Mouse (Mus musculus) heart, postnatal 0 days (tissue): ENCODE measurements around the gene Eif5. TPM values are rescaled to one million over a fixed set of nuclear protein-coding genes. Genes with fewer than 3 reads are reported as not detected.
"Not testable (repeated sequence)": the region's sequence is repeated elsewhere in the genome, so short reads cannot be mapped to it uniquely, and the experiment has no call there.

Source experiments
- ATAC-seq: fragments of 200-750 bp; cut with Nextera tagmentation; 2 replicates; pipeline ENCODE4 v1.8.0; 2017; ENCODE audit warnings: low read depth, moderate number of reproducible peaks, moderate library complexity; ENCODE audit not compliant: insufficient read depth
- DNase-seq: peaks from one replicate; pipeline ENCODE4 v3.0.0-alpha.2; 2016; ENCODE audit warnings: low spot score
- H3K27ac ChIP-seq: fragments of 300-500 bp; sonication (generic); 2 replicates; pipeline ENCODE4 v1.5.1; 2014; ENCODE audit warnings: low read depth, mild to moderate bottlenecking
- H3K27me3 ChIP-seq: fragments of 300-500 bp; sonication (generic); 2 replicates; pipeline ENCODE4 v1.6.1; 2014; ENCODE audit warnings: low read length, mixed read lengths; ENCODE audit not compliant: control insufficient read depth, insufficient read depth
- H3K36me3 ChIP-seq: fragments of 300-500 bp; sonication (generic); replicated peaks from 2 replicates; pipeline ENCODE4 v1.6.1; 2014; ENCODE audit warnings: low read length, mixed read lengths; ENCODE audit not compliant: control insufficient read depth, insufficient read depth
- H3K4me1 ChIP-seq: fragments of 300-500 bp; sonication (generic); 2 replicates; pipeline ENCODE4 v1.6.1; 2014; ENCODE audit warnings: antibody characterized with exemption; ENCODE audit not compliant: control insufficient read depth, insufficient read depth
- H3K4me2 ChIP-seq: fragments of 300-500 bp; sonication (generic); 2 replicates; pipeline ENCODE4 v1.6.1; 2014; ENCODE audit warnings: low read depth, mild to moderate bottlenecking, low read length, moderate library complexity
- H3K4me3 ChIP-seq: fragments of 300-500 bp; sonication (generic); 2 replicates; pipeline ENCODE4 v1.5.1; 2014; ENCODE audit warnings: low read depth, low read length
- H3K9ac ChIP-seq: fragments of 300-500 bp; sonication (generic); replicated peaks from 2 replicates; pipeline ENCODE4 v1.6.1; 2014; ENCODE audit warnings: low read depth, low read length, mixed read lengths
- H3K9me3 ChIP-seq: fragments of 300-500 bp; sonication (generic); replicated peaks from 2 replicates; pipeline ENCODE4 v1.6.1; 2016; ENCODE audit warnings: low read length; ENCODE audit not compliant: control insufficient read depth
- CTCF ChIP-seq: IDR thresholded peaks from 2 replicates; pipeline ENCODE4 v1.5.1; 2016; ENCODE audit warnings: antibody characterized with exemption, control low read depth, low read depth
- EP300 ChIP-seq: IDR thresholded peaks from 2 replicates; pipeline ENCODE4 v1.6.1; 2016; ENCODE audit warnings: antibody characterized with exemption, low read depth
- WGBS: fragments of 180-500 bp; shearing (Covaris S2); extraction: QIAGEN DNeasy Blood & Tissue Kit; methylation state at CpG from one replicate; pipeline ENCODE4 v1.1.7; 2014; 5-methylcytosine and 5-hydroxymethylcytosine counted together
- polyA plus RNA-seq: library from polyadenylated mRNA; unstranded; fragments of >200 nt; fragmentation: Nextera tagmentation; extraction: Ambion mirVana; gene quantifications from 2 replicates; pipeline ENCODE4 v1.2.1, GENCODE M21; 2015
- total RNA-seq: library from RNA; depleted of rRNA; stranded (reverse); fragments of >200 nt; gene quantifications from 2 replicates; pipeline ENCODE4 v1.2.3, GENCODE M21; 2014; ENCODE audit warnings: low replicate concordance

Eif5 gene
- total and polyA plus RNA-seq, 2 experiments from 2014 or later: 153 to 361 TPM

GRCm38 (mm10) chr12:111503063-111503567 lies 34.7 kb upstream of the Eif5 start:
- ATAC-seq (no peak), DNase-seq (no peak)
- Histone ChIP-seq H3K4me2 (no peak overlapping the region), H3K4me3 (no peak overlapping the region), H3K9ac (no peak overlapping the region), H3K27ac (no peak overlapping the region), H3K9me3 (no peaks in the 10 kb centered on the region), H3K27me3 (no peaks in the 10 kb centered on the region), H3K4me1 (no peaks in the 10 kb centered on the region), H3K36me3 (no peaks in the 10 kb centered on the region)
- 64% methylated on average over 12 of the region's 12 CpGs for WGBS
- TF ChIP-seq EP300: no peak
- TF ChIP-seq CTCF: no peak

GRCm38 (mm10) chr12:111503571-111503970 lies 34.2 kb upstream of the Eif5 start:
- Histone ChIP-seq H3K27me3 (no peaks in the 10 kb centered on the region), H3K4me3 (no peak overlapping the region), H3K9me3 (no peaks in the 10 kb centered on the region), H3K27ac (no peak overlapping the region), H3K36me3 (no peaks in the 10 kb centered on the region), H3K4me1 (no peaks in the 10 kb centered on the region), H3K4me2 (no peak overlapping the region), H3K9ac (no peak overlapping the region)
- TF ChIP-seq CTCF (no peak), EP300 (no peak)
- 47% methylated on average over 5 of the region's 5 CpGs for WGBS
- DNase-seq (no peak), ATAC-seq (no peak)

GRCm38 (mm10) chr12:111504904-111505303 lies 32.9 kb upstream of the Eif5 start:
- Histone ChIP-seq H3K36me3 (no peaks in the 10 kb centered on the region), H3K27me3 (no peaks in the 10 kb centered on the region), H3K27ac (no peak overlapping the region), H3K4me2 (no peak overlapping the region), H3K4me3 (no peak overlapping the region), H3K4me1 (no peaks in the 10 kb centered on the region), H3K9ac (no peak overlapping the region), H3K9me3 (no peaks in the 10 kb centered on the region)
- TF ChIP-seq CTCF: peak; percentile 93
- no peak for TF ChIP-seq EP300
- WGBS: 2% methylated on average over 12 of the region's 12 CpGs
- DNase-seq (peak; percentile 86), ATAC-seq (peak; percentile 83)

- Histone ChIP-seq H3K36me3 (no peaks in the 10 kb centered on the region), H3K9ac (no peak overlapping the region), H3K4me3 (no peak overlapping the region), H3K4me1 (no peaks in the 10 kb centered on the region), H3K27ac (no peak overlapping the region), H3K27me3 (no peaks in the 10 kb centered on the region), H3K4me2 (no peak overlapping the region), H3K9me3 (no peaks in the 10 kb centered on the region)
- DNase-seq (no peak), ATAC-seq (no peak)
- WGBS: 56% methylated on average over 5 of the region's 5 CpGs
- TF ChIP-seq EP300 (no peak), CTCF (no peak)
Measured at GRCm38 (mm10) chr12:111507001-111507400, 30.8 kb upstream of the Eif5 start.

- no peak overlapping the region for H3K27ac ChIP-seq
- no peak for DNase-seq
Measured at GRCm38 (mm10) chr12:111507962-111508361, 29.9 kb upstream of the Eif5 start.

GRCm38 (mm10) chr12:111508438-111508837 lies 29.4 kb upstream of the Eif5 start:
- H3K4me1 ChIP-seq, H3K9me3 ChIP-seq, ATAC-seq, H3K27ac ChIP-seq, H3K27me3 ChIP-seq, DNase-seq, H3K4me2 ChIP-seq, H3K4me3 ChIP-seq, H3K9ac ChIP-seq, H3K36me3 ChIP-seq: not testable (repeated sequence)
- WGBS: 79% methylated on average over 3 of the region's 3 CpGs

More at GRCm38 (mm10) chr12:111507962-111508361, 29.9 kb upstream of the Eif5 start:
- ATAC-seq: no peak
- Histone ChIP-seq H3K36me3 (no peaks in the 10 kb centered on the region), H3K4me3 (no peak overlapping the region), H3K4me1 (no peaks in the 10 kb centered on the region), H3K27me3 (no peaks in the 10 kb centered on the region), H3K9me3 (no peaks in the 10 kb centered on the region), H3K4me2 (no peak overlapping the region), H3K9ac (no peak overlapping the region)
- TF ChIP-seq CTCF: no peak
- TF ChIP-seq EP300: no peak
- 84% methylated on average over 10 of the region's 10 CpGs for WGBS
